Mouse (Mus musculus) MEL (cell line): ENCODE measurements around the gene Gatad2b.

ENCODE experiments used
- E2F4 ChIP-seq: IDR thresholded peaks from 2 replicates; pipeline ENCODE4 v1.6.1; 2011; ENCODE audit warnings: low read depth, low read length, improper control_type of control experiment, borderline replicate concordance
- POLR2A ChIP-seq, 2 experiments: IDR thresholded peaks; 2 replicates each; pipeline ENCODE4 v1.6.1; 2011 to 2012; ENCODE audit warnings: low read length in 2 of 2, mild to moderate bottlenecking in 2 of 2, control low read depth in 1 of 2, improper control_type of control experiment in 1 of 2, low read depth in 1 of 2, moderate library complexity in 1 of 2; ENCODE audit not compliant: control insufficient read depth in 1 of 2, insufficient read depth in 1 of 2, poor library complexity in 1 of 2
- RCOR1 ChIP-seq: IDR thresholded peaks from 2 replicates; pipeline ENCODE4 v1.6.1; 2012; ENCODE audit warnings: low read depth, mild to moderate bottlenecking, inconsistent platforms, low read length, improper control_type of control experiment
- ZNF384 ChIP-seq: IDR thresholded peaks from 2 replicates; pipeline ENCODE4 v1.6.1; 2012; ENCODE audit warnings: low read depth, mild to moderate bottlenecking, inconsistent platforms, low read length, improper control_type of control experiment

DNA sequence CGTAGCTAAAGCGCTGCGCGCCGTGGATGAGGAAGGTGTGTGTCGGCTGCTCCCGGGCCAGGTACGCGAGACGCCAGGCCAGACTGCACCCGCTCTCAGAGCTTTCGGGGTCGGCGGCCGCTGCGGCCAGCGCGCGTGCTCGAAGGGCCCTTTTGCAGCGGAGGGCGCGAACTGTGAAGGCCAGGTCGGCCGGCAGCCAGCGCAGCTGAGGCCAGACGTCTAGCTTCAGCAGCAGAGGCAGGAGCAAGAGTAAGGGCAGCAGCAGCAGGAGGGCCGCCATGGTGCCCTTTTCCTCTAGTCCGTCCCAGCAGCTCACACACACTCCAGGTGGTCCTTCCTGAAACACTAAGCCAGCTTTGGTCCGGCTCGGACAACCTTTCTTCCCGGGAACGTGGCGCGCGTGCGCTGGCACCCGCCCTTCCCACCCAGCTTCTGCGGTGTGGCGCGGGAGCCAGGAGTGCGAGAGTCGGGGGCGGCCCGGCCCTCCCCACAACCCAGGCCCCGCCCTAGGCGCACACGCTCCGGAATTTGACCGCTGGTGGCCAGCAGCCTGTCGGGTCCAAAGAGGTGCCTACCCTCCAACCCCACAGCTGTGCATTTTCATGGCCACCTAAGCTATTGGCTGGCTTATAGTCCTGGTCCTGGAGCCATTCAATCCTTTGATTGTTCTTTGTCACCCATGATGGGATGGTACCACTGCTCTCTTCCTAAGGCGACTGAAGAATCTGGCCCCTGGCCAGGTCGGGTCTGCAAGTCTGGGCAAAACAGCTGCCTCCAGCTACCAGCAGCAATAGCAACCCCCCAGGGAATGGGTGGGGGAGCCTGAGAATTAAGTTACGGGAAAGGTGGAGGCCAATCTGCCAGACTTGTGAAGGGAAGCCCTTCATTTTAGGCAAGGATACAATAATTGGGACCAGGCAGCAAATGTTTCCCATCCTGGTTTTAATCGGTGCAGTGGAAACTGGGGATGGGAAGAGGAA, 96.8 kb downstream of the Gatad2b start, which contains the start of gene Slc27a3:
- TF ChIP-seq POLR2A (IDR thresholded peaks at IDR 0.05; ENCODE audit: control insufficient read depth in 1 of 2, insufficient read depth in 1 of 2, low read depth in 1 of 2, low read length in 2 of 2, poor library complexity in 1 of 2) (no peak), E2F4 (no peak), RCOR1 (no peak), ZNF384 (no peak)
